Mouse (Mus musculus): ENCODE measurements around the gene Amtn.
"Not testable (repeated sequence)": the region's sequence is repeated elsewhere in the genome, so short reads cannot be mapped to it uniquely, and the experiment has no call there.

Gene Amtn

DNA sequence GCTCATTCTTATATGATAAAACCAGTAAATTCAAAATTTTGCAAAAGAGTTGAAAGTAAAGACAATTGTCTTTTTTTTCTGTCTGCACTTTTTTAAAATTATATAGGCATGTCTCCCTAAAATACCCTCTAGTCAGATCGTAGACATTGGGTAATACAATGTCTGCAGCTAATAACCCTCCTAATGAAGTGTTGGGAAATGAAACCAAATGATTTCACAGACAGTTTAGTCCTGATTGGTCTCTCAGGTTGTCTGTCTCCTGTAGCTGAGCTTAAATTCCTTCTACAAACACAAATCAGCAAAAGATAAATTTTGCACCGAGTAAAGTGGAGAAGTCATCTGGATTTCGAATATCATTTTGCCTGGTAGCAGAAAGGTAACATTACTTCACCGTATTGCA is at the start of gene Amtn:
Gene Amtn, plus strand, starts transcription at position 301 of the 400 bp plus-strand sequence.
- no peak for DNase-seq (ENCODE audit: low spot score)

GRCm38 (mm10) chr5:88348533-88348932 is 27.4 kb upstream of the Amtn start:
- not testable (repeated sequence) for DNase-seq (ENCODE audit: low spot score)

DNA sequence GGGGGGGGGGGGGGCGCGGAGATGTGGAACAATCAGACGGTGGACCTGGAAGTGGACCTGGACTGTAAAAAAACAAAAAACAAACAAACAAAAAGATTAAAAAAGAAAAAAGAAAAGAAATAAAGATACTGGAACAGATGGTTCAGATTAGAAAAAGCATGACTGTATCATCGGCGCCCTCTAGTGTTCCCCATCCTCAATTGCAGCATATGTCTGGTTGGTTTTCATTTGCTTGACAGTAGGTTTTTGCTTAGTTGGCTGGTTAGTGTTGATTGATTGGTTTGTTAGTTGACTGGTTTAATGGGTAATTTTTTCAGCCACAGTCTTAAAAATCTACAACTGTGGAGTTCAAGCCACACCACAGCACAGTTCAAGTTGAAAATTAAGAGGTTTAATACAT is 11.1 kb upstream of the Amtn start:
- no peak for DNase-seq (ENCODE audit: low spot score)

DNA sequence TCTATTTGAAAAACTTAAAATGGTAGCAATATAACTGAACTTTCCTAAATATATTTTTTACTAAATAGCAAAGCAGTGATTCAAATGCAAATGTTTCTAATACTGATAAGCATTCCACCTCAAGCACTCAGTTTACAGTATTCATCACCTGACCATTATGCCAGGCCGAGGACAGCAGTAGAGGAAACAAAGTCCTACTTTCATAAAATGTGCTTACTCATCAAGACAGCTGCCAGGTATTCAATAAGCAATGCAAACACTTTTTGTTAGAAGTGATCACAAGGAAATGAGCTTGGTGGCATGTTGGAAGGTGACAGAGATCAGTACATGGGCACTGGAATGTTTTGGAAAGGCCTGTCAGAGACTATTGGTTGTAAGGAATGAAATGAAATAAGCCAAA is 9.0 kb upstream of the Amtn start:
- no peak for DNase-seq (ENCODE audit: low spot score)

GRCm38 (mm10) chr5:88370578-88371232 is 5.2 kb upstream of the Amtn start:
- DNase-seq (ENCODE audit: low spot score) = no peak

DNA sequence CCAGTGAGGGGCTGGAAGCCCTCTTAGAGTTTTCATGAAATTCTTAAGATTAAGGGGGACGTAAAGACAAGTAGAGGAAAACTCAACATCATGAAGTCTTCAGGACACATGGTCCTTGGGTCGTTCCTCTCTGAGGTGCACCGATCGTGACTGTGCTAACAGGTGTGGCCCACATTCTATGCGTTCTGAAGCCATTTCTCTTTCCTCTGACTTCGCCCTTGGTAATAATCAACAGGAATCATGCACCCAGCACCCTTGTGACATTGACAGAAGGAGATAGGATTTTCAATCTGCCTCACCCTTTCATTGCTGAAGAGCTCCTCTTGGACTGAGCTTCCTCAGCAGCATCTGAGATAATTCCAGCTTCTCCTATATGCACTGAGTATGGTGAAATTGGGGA is 3.3 kb upstream of the Amtn start:
- no peak for DNase-seq (ENCODE audit: low spot score)

DNA sequence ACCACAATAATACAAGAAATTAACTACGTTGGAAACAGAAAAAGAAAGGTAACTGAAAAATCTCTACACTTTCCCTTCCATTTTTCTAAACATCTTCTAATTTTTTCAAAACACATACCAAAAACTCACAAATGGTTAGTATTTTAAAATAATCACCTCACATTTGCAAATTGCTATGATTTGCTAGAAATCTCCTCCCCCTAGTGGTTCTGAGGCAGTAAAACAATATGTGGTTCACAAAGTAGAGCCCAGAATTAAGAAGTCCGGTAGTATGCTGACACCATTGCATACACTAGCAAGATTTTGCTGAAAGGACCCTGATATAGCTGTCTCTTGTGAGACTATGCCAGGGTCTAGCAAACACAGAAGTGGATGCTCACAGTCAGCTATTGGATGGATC is 16.1 kb downstream of the Amtn start:
- not testable (repeated sequence) for DNase-seq (ENCODE audit: low spot score)

DNA sequence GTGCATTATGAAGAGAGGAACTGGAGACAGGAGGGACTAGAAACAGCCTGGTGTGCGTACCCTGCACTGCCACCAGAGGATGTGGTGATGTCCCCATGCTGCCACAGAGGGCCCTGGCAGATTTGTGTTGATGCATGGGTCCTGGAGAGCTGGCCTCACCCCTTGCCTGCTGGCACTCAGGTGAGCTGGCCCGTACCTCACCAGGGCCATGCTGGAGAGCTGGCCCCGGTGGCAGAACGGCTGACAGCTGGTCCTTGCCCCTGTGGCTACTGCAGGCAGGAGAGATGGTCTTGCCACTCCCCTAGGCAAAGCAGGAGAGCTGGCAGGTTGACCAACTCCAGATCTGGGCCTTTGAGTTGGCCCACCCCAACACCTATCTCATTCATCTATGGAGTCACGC is 22.7 kb downstream of the Amtn start:
- no peak for DNase-seq (ENCODE audit: low spot score)

- peak; percentile 30 for DNase-seq (ENCODE audit: low spot score)
Observed at GRCm38 (mm10) chr5:88399849-88400248, 23.9 kb downstream of the Amtn start.

GRCm38 (mm10) chr5:88401464-88401863 is 25.6 kb downstream of the Amtn start:
- no peak for DNase-seq (ENCODE audit: low spot score)

DNA sequence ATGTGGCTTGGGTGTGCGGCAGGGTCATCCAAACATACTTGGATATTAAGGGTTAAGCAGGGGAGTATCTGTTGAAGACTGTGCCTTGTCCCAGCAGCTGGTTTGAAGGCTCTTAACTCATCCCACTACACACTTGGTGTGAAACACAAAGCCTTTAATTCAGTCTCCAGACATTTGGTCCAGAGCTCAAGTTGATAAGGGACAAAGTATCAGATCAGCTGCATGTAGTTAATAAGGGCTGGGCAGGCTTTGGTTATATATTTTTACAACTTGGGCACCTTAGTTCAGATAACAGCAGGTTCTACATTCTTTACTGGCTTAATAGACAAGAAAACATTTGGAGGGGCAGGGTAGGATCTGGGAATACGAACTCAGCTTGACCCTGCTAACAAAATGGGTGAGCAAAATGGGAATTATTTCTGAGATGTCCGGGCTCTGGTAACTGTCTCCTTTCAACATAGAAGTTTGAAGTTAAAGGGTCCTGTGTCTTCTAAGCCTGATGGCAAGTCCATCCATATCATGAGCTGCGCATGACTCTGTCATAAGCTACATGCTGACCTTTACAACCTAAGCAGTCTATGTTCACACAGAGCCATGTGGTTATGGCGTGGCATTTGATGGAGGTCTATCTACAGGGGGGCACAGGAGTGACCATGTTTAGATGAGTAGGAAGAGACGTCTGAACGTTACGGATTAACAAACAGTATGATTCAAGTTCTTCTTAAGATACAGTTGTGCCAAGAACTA is 44.6 kb downstream of the Amtn start:
- no peak for DNase-seq (ENCODE audit: low spot score)

DNA sequence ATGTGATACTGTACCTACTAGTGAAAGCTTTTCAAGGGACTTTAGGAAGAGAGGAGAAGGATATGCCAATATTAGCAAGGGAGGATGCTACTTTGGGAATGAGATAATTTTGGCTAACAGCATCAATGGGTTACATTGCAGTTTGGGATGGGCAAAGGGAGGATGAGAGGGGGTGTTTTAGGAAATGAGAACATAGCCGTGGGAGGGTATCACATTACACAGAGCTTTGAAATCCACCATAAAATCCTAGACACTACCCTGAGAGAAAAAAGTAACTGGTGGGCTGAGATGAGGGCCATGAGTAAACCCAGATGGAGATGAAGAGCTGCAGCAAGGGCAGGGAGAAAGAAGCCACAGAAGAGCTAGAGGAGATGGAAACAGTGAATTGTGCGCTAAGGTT is 49.0 kb downstream of the Amtn start:
- not testable (repeated sequence) for DNase-seq (ENCODE audit: low spot score)

- no peak for DNase-seq (ENCODE audit: low spot score)
Observed at GRCm38 (mm10) chr5:88426753-88427152, 50.8 kb downstream of the Amtn start.
